Mouse (Mus musculus) liver, adult 2 months (tissue): ENCODE results near the gene Got1. TPM values are rescaled to one million over a fixed set of nuclear protein-coding genes. Genes with fewer than 3 reads are reported as not detected.

Source experiments
- DNase-seq: peaks from one replicate; pipeline ENCODE4 v3.0.0-alpha.2; 2011; ENCODE audit warnings: low read depth, low spot score; ENCODE audit errors: extremely low read depth
- H3K27ac ChIP-seq: fragments of 200-500 bp; replicated peaks from 2 replicates; pipeline ENCODE4 v1.5.1; 2012; ENCODE audit warnings: low read depth, mild to moderate bottlenecking, control low read depth, inconsistent platforms, low read length; ENCODE audit not compliant: insufficient read depth
- H3K27me3 ChIP-seq: fragments of 200-500 bp; 2 replicates; pipeline ENCODE4 v1.6.1; 2012; ENCODE audit warnings: mild to moderate bottlenecking, moderate library complexity, low read length, inconsistent platforms; ENCODE audit not compliant: control insufficient read depth, insufficient read depth
- H3K36me3 ChIP-seq: fragments of 200-500 bp; 2 replicates; pipeline ENCODE4 v1.6.1; 2012; ENCODE audit warnings: low read length, inconsistent platforms; ENCODE audit not compliant: control insufficient read depth, insufficient read depth
- H3K4me1 ChIP-seq: fragments of 200-500 bp; 2 replicates; pipeline ENCODE4 v1.6.1; 2011; ENCODE audit warnings: low read length; ENCODE audit not compliant: control insufficient read depth, insufficient read depth
- H3K4me3 ChIP-seq: fragments of 200-500 bp; 2 replicates; pipeline ENCODE4 v1.5.1; 2011; ENCODE audit warnings: low read depth, mild to moderate bottlenecking, control low read depth, low read length, moderate library complexity; ENCODE audit not compliant: insufficient read depth
- H3K79me2 ChIP-seq: fragments of 200-500 bp; 2 replicates; pipeline ENCODE4 v1.6.1; 2012; ENCODE audit warnings: inconsistent platforms, mild to moderate bottlenecking, low read length, moderate library complexity; ENCODE audit not compliant: control insufficient read depth, insufficient read depth
- H3K9ac ChIP-seq: fragments of 200-500 bp; 2 replicates; pipeline ENCODE4 v1.6.1; 2012; ENCODE audit warnings: low read depth, mild to moderate bottlenecking, control low read depth, inconsistent platforms, low read length
- CTCF ChIP-seq: fragments of 200-500 bp; IDR thresholded peaks from 2 replicates; pipeline ENCODE4 v1.5.1; 2011; ENCODE audit warnings: low read depth, low read length, control low read depth
- POLR2A ChIP-seq: fragments of 200-500 bp; IDR thresholded peaks from 2 replicates; pipeline ENCODE4 v1.6.1; 2011; ENCODE audit warnings: low read length, control low read depth; ENCODE audit not compliant: insufficient read depth; ENCODE audit errors: extremely low read depth
- WGBS: fragments of 180-500 bp; shearing (Covaris S2); methylation state at CpG from one replicate; pipeline ENCODE4 v1.1.7; 2018; 5-methylcytosine and 5-hydroxymethylcytosine counted together
- polyA plus RNA-seq: library from polyadenylated mRNA; depleted of rRNA; stranded (reverse); fragments of >200 nt; gene quantifications from 2 replicates; pipeline ENCODE4 v1.2.3, GENCODE M21; 2012
- total RNA-seq: library from RNA; depleted of rRNA; stranded (reverse); fragments of >200 nt; gene quantifications from 2 replicates; pipeline ENCODE4 v1.2.3, GENCODE M21; 2014

Got1 gene
- total and polyA plus RNA-seq, 2 experiments = 206 to 272 TPM

DNA sequence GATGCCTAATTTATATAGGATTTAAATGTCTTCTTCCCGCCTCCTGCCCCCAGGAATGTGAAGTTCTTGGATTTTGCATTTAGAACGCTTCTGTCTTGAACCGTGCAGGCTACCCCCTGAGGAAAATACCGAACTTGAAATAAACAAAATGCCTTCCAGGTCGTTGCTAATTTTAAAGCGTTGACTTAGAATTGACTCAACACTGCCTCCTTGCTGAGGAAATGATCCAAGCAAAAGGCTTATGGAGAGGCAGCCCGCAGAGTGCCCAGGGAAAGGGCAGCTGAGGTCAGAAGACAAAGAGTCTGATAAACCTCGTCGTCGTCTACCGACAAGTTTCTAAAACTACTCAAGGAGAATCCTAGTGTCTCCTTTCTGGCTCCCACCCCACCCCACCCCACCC is 2.7 kb upstream of the Got1 start:
- Histone ChIP-seq H3K4me3 (no peak overlapping the region), H3K27ac (no peak overlapping the region), H3K9ac (no peak overlapping the region), H3K79me2 (peaks cover 8% of the 10 kb centered on the region; the same call in 1 of the 2 replicates), H3K4me1 (peaks cover 12% of the 10 kb centered on the region), H3K27me3 (no peaks in the 10 kb centered on the region), H3K36me3 (no peaks in the 10 kb centered on the region)
- DNase-seq = peak; percentile 59
- 14% methylated on average over 11 of the region's 11 CpGs for WGBS
- TF ChIP-seq CTCF (peak; percentile 63), POLR2A (no peak)

DNA sequence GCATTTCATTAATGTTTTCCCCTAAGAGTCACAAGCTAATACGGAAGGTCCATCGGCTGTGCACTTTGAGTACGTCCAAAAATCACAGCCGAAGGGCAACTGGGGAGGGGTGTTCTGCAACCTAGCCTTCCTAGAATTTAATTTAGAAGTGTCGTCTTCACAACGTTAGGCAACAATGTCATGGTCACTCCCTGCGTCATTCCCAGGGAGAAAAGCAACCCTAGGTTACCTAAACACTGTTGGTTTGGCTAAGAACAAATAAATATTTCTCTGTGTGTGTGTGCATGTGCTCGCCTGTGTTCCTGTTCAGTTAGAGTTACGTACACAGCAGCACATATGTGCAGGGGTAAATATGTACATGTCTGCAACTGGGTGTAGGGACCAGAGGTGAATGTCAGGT is 1.6 kb upstream of the Got1 start:
- no peak overlapping the region for H3K9ac ChIP-seq
- no peak overlapping the region for H3K4me3 ChIP-seq
- WGBS = 25% methylated on average over 9 of the region's 9 CpGs
- peak overlapping the region; percentile 90 for H3K27ac ChIP-seq
- peaks cover 1% of the 10 kb centered on the region; the same call in 1 of the 2 replicates for H3K36me3 ChIP-seq
- no peak for TF ChIP-seq POLR2A
- TF ChIP-seq CTCF = no peak
- peak; percentile 98 for DNase-seq
- H3K4me1 ChIP-seq = peaks cover 15% of the 10 kb centered on the region
- H3K79me2 ChIP-seq = peaks cover 12% of the 10 kb centered on the region; the same call in 1 of the 2 replicates
- no peaks in the 10 kb centered on the region for H3K27me3 ChIP-seq

DNA sequence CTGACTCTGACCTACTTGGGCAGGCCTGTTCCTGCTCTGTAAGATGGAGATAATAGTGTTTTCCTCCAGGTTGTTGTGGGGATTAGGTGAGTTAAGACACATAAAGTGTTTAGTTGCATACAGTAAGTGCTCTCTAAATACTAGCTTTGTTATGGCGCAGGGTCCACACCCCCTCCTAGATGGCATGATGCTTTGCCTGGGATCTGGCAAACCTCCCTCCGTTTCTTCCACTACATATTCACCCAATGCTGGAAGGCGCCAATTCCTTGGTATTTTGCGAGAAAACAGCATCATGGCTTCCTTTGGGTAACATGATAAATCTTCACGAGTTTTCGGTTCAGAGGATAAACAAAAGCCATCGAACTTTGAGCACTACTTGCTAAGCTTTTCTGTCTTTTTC is 1.2 kb upstream of the Got1 start:
- peaks cover 13% of the 10 kb centered on the region for H3K4me1 ChIP-seq
- no peaks in the 10 kb centered on the region for H3K27me3 ChIP-seq
- 58% methylated on average over 7 of the region's 7 CpGs for WGBS
- H3K9ac ChIP-seq = peak overlapping the region; percentile 72
- H3K79me2 ChIP-seq = peaks cover 12% of the 10 kb centered on the region; the same call in 1 of the 2 replicates
- 0 out of 2 replicates have a peak overlapping the region, but pooled peaks have one; percentile 57 for H3K4me3 ChIP-seq
- no peak for DNase-seq
- H3K27ac ChIP-seq = peak overlapping the region; percentile 90
- TF ChIP-seq CTCF (no peak), POLR2A (no peak)
- H3K36me3 ChIP-seq = peaks cover 1% of the 10 kb centered on the region; the same call in 1 of the 2 replicates

DNA sequence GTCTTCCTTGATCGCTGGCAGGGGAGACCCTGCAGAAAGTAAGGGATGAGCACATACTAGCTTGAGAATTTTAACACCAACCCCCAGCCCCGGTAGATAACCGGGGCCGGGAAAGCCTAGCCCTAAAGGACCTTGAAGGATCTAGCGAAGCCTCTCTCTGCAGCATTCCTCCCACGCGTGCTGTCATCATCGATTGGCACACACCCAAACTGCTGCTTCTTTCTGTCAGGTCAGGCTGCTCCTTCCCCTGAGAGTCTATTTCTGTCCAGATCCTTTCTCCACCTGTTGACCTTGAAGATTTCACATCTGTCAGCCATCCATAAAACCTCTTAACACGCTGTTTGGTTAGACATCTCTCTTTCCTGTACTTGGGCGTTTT is 688 bp upstream of the Got1 start:
- peak; percentile 73 for DNase-seq
- 2% methylated on average over 10 of the region's 10 CpGs for WGBS
- peak overlapping the region; percentile 57 for H3K4me3 ChIP-seq
- TF ChIP-seq POLR2A = no peak
- no peak for TF ChIP-seq CTCF
- H3K27ac ChIP-seq = peak overlapping the region; percentile 90
- no peaks in the 10 kb centered on the region for H3K27me3 ChIP-seq
- H3K36me3 ChIP-seq = peaks cover 1% of the 10 kb centered on the region; the same call in 1 of the 2 replicates
- peak overlapping the region; percentile 72 for H3K9ac ChIP-seq
- peaks cover 13% of the 10 kb centered on the region for H3K4me1 ChIP-seq
- H3K79me2 ChIP-seq = peaks cover 12% of the 10 kb centered on the region; the same call in 1 of the 2 replicates

DNA sequence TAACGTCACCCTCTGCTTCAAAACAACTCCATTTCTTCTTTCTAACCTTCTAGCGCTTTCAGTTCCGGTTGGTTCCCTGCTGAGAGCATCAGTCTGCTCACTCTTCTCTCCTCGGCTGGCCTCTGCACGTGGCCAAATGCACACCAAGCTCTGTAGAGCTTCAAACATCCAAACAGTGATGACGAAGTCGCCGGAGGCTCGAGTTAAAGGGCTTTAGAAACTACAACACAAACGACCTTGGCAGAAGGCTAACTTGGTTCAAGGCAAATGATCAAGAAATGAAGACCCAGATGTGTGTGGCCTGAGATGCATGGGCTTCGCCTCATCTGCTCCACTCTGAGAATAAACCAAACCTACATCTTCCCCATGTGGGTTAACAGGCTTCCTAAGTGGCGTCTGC is 854 bp downstream of the Got1 start:
- no peak for TF ChIP-seq CTCF
- no peak for TF ChIP-seq POLR2A
- H3K9ac ChIP-seq = peak overlapping the region; percentile 84
- peaks cover 21% of the 10 kb centered on the region; the same call in 1 of the 2 replicates for H3K79me2 ChIP-seq
- H3K27ac ChIP-seq = peak overlapping the region; percentile 81
- 1% methylated on average over 12 of the region's 12 CpGs for WGBS
- peaks cover 22% of the 10 kb centered on the region for H3K4me1 ChIP-seq
- peak; percentile 59 for DNase-seq
- no peaks in the 10 kb centered on the region for H3K27me3 ChIP-seq
- peak overlapping the region; percentile 86 for H3K4me3 ChIP-seq
- H3K36me3 ChIP-seq = peaks cover 8% of the 10 kb centered on the region; the same call in 1 of the 2 replicates

DNA sequence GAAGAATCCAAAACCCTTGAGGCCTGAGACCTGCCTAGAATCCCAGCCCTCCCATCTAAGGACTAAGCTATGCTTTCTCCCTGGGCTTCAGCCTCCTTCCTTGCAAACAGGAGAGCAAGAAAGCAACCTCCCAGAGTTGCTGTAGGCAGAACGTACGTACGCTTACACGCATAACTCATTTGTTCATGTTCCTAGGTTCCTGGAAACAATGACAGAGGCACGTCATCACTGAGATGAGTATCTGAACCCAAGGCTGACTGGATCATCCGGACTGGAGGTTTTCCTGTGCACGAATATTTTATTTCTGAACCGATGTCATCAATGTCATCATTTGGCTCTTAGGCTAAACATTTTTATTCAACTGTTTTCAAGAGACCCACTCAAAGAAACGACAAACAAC is 2.4 kb downstream of the Got1 start:
- Histone ChIP-seq H3K36me3 (peaks cover 15% of the 10 kb centered on the region), H3K9ac (peak overlapping the region; percentile 74), H3K4me1 (peaks cover 28% of the 10 kb centered on the region), H3K4me3 (peak overlapping the region; percentile 58), H3K27ac (peak overlapping the region; percentile 24; the same call in 1 of the 2 replicates), H3K79me2 (peaks cover 21% of the 10 kb centered on the region; the same call in 1 of the 2 replicates), H3K27me3 (no peaks in the 10 kb centered on the region)
- peak; percentile 34 for DNase-seq
- 26% methylated on average over 9 of the region's 9 CpGs for WGBS
- TF ChIP-seq CTCF (no peak), POLR2A (no peak)
